Comparison of ENCODE assay signal across 9 mouse cellular contexts in genomic region chr16:34081683-34082438, GRCm38 (mm10).
A peak's percentile ranks its signal among the peaks of the same experiment; 100 is the strongest.
DNase-seq lines count a peak whose midpoint lies in the region; ATAC-seq and TF ChIP-seq lines count a peak whose summit lies in the region.
"Had no signal": no experiment of that assay in that cellular context is flagged by ENCODE, and none has a peak within 500 bp of the region (broad histone marks: within the 10 kb centered on the region; RNA-seq: fewer than 3 reads in every experiment).

No protein-coding gene starts in this region.

- peak; percentile 49 for ATAC-seq in lung, postnatal 0 days
- peak; percentile 60; the same call in 1 of the 2 replicates for ATAC-seq in midbrain, embryonic 13.5 days

- no peak overlapping the region for H3K4me2 ChIP-seq in lung, postnatal 0 days (replicated peaks; ENCODE audit: low read depth, low read length)
- H3K4me2 ChIP-seq in midbrain, embryonic 13.5 days (replicated peaks) = no peak overlapping the region

- H3K9ac ChIP-seq in lung, postnatal 0 days (replicated peaks; ENCODE audit: low read depth) = no peak overlapping the region
- H3K9ac ChIP-seq in midbrain, embryonic 13.5 days (replicated peaks) = no peak overlapping the region

- no peaks in the 10 kb centered on the region for H3K27me3 ChIP-seq in lung, postnatal 0 days (replicated peaks; ENCODE audit: insufficient read depth, low read length)
- no peaks in the 10 kb centered on the region for H3K27me3 ChIP-seq in kidney, adult 2 months (replicated peaks; ENCODE audit: control insufficient read depth, insufficient read depth, low read length)
- no peaks in the 10 kb centered on the region for H3K27me3 ChIP-seq in midbrain, embryonic 13.5 days

- H3K36me3 ChIP-seq in lung, postnatal 0 days (ENCODE audit: insufficient read depth, low read length) = no peaks in the 10 kb centered on the region
- no peaks in the 10 kb centered on the region for H3K36me3 ChIP-seq in kidney, adult 2 months (ENCODE audit: control insufficient read depth, insufficient read depth, low read length)
- H3K36me3 ChIP-seq in midbrain, embryonic 13.5 days = no peaks in the 10 kb centered on the region
- H3K36me3 ChIP-seq: G1E had no signal

- no peak overlapping the region for H3K27ac ChIP-seq in lung, postnatal 0 days (ENCODE audit: low read length)
- no peak overlapping the region for H3K27ac ChIP-seq in kidney, adult 2 months (ENCODE audit: insufficient read depth, low read depth, low read length)
- H3K27ac ChIP-seq in midbrain, embryonic 13.5 days = 0 out of 2 replicates have a peak overlapping the region, but pooled peaks have one; percentile 22

- H3K9me3 ChIP-seq in lung, postnatal 0 days (ENCODE audit: low read length) = no peaks in the 10 kb centered on the region
- no peaks in the 10 kb centered on the region for H3K9me3 ChIP-seq in midbrain, embryonic 13.5 days
- H3K9me3 ChIP-seq: G1E had no signal

- no peak overlapping the region for H3K4me3 ChIP-seq in lung, postnatal 0 days (ENCODE audit: low read depth, low read length)
- no peak overlapping the region for H3K4me3 ChIP-seq in kidney, adult 2 months (ENCODE audit: insufficient read depth, low read depth, low read length)
- no peak overlapping the region for H3K4me3 ChIP-seq in midbrain, embryonic 13.5 days (replicated peaks)

- H3K4me1 ChIP-seq in lung, postnatal 0 days (ENCODE audit: insufficient read depth, low read depth, low read length) = no peaks in the 10 kb centered on the region
- H3K4me1 ChIP-seq in kidney, adult 2 months (ENCODE audit: control insufficient read depth, insufficient read depth, low read length) = no peaks in the 10 kb centered on the region
- H3K4me1 ChIP-seq in midbrain, embryonic 13.5 days (replicated peaks) = peaks cover 22% of the 10 kb centered on the region

- 55% methylated on average over 19 of the region's 19 CpGs for WGBS in lung, postnatal 0 days
- 65% methylated on average over 19 of the region's 19 CpGs for WGBS in kidney, adult 2 months
- 48% methylated on average over 19 of the region's 19 CpGs for WGBS in midbrain, embryonic 13.5 days

- DNase-seq in lung, postnatal 0 days (ENCODE audit: low spot score) = peak; percentile 37
- no peak for DNase-seq in lung, adult 18-20 months
- DNase-seq in heart, adult 18-20 months = peak; percentile 67 to 83
- peak; percentile 41 for DNase-seq in kidney, adult 2 months
- DNase-seq in spleen, postnatal 10 days (ENCODE audit: low spot score in 2 of 2) = no peak
- DNase-seq in adrenal gland, adult (ENCODE audit: inconsistent age in 2 of 2, low spot score in 1 of 2) = no peak
- DNase-seq in cerebellum, adult 8-10 months = no peak

- TF ChIP-seq POLR2A in kidney, adult 2 months (IDR thresholded peaks at IDR 0.05; ENCODE audit: low read depth, low read length) = no peak

- no peak for TF ChIP-seq CTCF in lung, postnatal 0 days (IDR thresholded peaks at IDR 0.05)
- no peak for TF ChIP-seq CTCF in kidney, adult 2 months (conservative IDR thresholded peaks at IDR 0.05; ENCODE audit: insufficient read depth, insufficient read length, low read depth, low read length)

- no peak for TF ChIP-seq EP300 in lung, postnatal 0 days (IDR thresholded peaks at IDR 0.05)

Comparison
In these comparisons a context has a peak if more than half of its experiments do, and no peak if none do; other contexts are left out.
1. DNase-seq: peak in lung, postnatal 0 days (single experiment), heart, adult 18-20 months (2 of 2) and kidney, adult 2 months (single experiment); none in lung, adult 18-20 months (0 of 2), spleen, postnatal 10 days (0 of 2), adrenal gland, adult (0 of 2) and cerebellum, adult 8-10 months (single experiment).